Mouse (Mus musculus) liver, embryonic 16.5 days (tissue): Measurements from ENCODE around the gene Naa40. TPM values are rescaled to one million over a fixed set of nuclear protein-coding genes. Genes with fewer than 3 reads are reported as not detected.
A peak's percentile ranks its signal among the peaks of the same experiment; 100 is the strongest.

Experiments
- ATAC-seq: fragments of 200-750 bp; cut with Nextera tagmentation; 2 replicates; pipeline ENCODE4 v1.8.0; 2017; ENCODE audit warnings: low read depth, mild to moderate bottlenecking, moderate number of reproducible peaks, moderate library complexity
- H3K27ac ChIP-seq: fragments of 300-500 bp; sonication (generic); 2 replicates; pipeline ENCODE4 v1.5.1; 2014; ENCODE audit warnings: mild to moderate bottlenecking, low read length
- H3K27me3 ChIP-seq: fragments of 300-500 bp; sonication (generic); 2 replicates; pipeline ENCODE4 v1.6.1; 2014; ENCODE audit warnings: low read depth, low read length, mixed read lengths; ENCODE audit not compliant: control insufficient read depth, insufficient read depth
- H3K36me3 ChIP-seq: fragments of 300-500 bp; sonication (generic); 2 replicates; pipeline ENCODE4 v1.6.1; 2014; ENCODE audit warnings: mild to moderate bottlenecking; ENCODE audit not compliant: control insufficient read depth, insufficient read depth
- H3K4me1 ChIP-seq: fragments of 300-500 bp; sonication (generic); 2 replicates; pipeline ENCODE4 v1.6.1; 2014; ENCODE audit warnings: low read depth, low read length, mixed read lengths; ENCODE audit not compliant: control insufficient read depth
- H3K4me2 ChIP-seq: fragments of 300-500 bp; sonication (generic); 2 replicates; pipeline ENCODE4 v1.6.1; 2014; ENCODE audit warnings: low read depth, low read length, mixed read lengths
- H3K4me3 ChIP-seq: fragments of 300-500 bp; sonication (generic); 2 replicates; pipeline ENCODE4 v1.5.1; 2014; ENCODE audit warnings: low read depth, mild to moderate bottlenecking, low read length
- H3K9ac ChIP-seq: fragments of 300-500 bp; sonication (generic); 2 replicates; pipeline ENCODE4 v1.6.1; 2014; ENCODE audit warnings: low read depth, low read length
- H3K9me3 ChIP-seq: fragments of 300-500 bp; sonication (generic); replicated peaks from 2 replicates; pipeline ENCODE4 v1.6.1; 2016; ENCODE audit warnings: low read length; ENCODE audit not compliant: control insufficient read depth
- WGBS: fragments of 180-500 bp; shearing (Covaris S2); extraction: QIAGEN DNeasy Blood & Tissue Kit; methylation state at CpG from one replicate; pipeline ENCODE4 v1.1.7; 2014; ENCODE audit not compliant: insufficient replicate concordance; 5-methylcytosine and 5-hydroxymethylcytosine counted together
- polyA plus RNA-seq: library from polyadenylated mRNA; unstranded; fragments of >200 nt; fragmentation: Nextera tagmentation; extraction: Ambion mirVana; gene quantifications from 2 replicates; pipeline ENCODE4 v1.2.1, GENCODE M21; 2015

The Naa40 gene
- polyA plus RNA-seq, 1 experiment from 2014 or later, result 22.1 TPM

GRCm38 (mm10) chr19:7240291-7240690 lies 692 bp downstream of the Naa40 start:
- Histone ChIP-seq H3K4me3 (peak overlapping the region; percentile 83), H3K4me2 (peak overlapping the region; percentile 87), H3K27me3 (no peaks in the 10 kb centered on the region), H3K27ac (peak overlapping the region; percentile 86), H3K9me3 (no peaks in the 10 kb centered on the region), H3K9ac (peak overlapping the region; percentile 89), H3K4me1 (peaks cover 15% of the 10 kb centered on the region), H3K36me3 (peaks cover 4% of the 10 kb centered on the region)
- ATAC-seq, result no peak
- WGBS, result under 1% methylated on average over 13 of the region's 13 CpGs

- ATAC-seq, result no peak
- Histone ChIP-seq H3K9ac (peak overlapping the region; percentile 89), H3K27ac (no peak overlapping the region; the same call in 1 of the 2 replicates), H3K9me3 (no peaks in the 10 kb centered on the region), H3K27me3 (no peaks in the 10 kb centered on the region), H3K36me3 (peaks cover 6% of the 10 kb centered on the region), H3K4me3 (peak overlapping the region; percentile 83), H3K4me2 (peak overlapping the region; percentile 87), H3K4me1 (peaks cover 15% of the 10 kb centered on the region)
- 77% methylated on average over 3 of the region's 3 CpGs for WGBS
Observed at GRCm38 (mm10) chr19:7239574-7239973, 1.4 kb downstream of the Naa40 start.

GRCm38 (mm10) chr19:7236742-7237141 lies 4.2 kb downstream of the Naa40 start:
- peaks cover 15% of the 10 kb centered on the region for H3K4me1 ChIP-seq
- H3K4me2 ChIP-seq, result no peak overlapping the region
- no peak overlapping the region for H3K4me3 ChIP-seq
- H3K9me3 ChIP-seq, result no peaks in the 10 kb centered on the region
- WGBS, result 75% methylated on average over 4 of the region's 4 CpGs
- H3K36me3 ChIP-seq, result peaks cover 15% of the 10 kb centered on the region
- H3K27me3 ChIP-seq, result no peaks in the 10 kb centered on the region
- H3K9ac ChIP-seq, result no peak overlapping the region
- H3K27ac ChIP-seq, result no peak overlapping the region
- ATAC-seq, result no peak

GRCm38 (mm10) chr19:7236011-7236410 lies 5.0 kb downstream of the Naa40 start:
- ATAC-seq, result no peak
- Histone ChIP-seq H3K36me3 (peaks cover 19% of the 10 kb centered on the region), H3K9me3 (no peaks in the 10 kb centered on the region)

GRCm38 (mm10) chr19:7235461-7235860 lies 5.5 kb downstream of the Naa40 start:
- Histone ChIP-seq H3K36me3 (peaks cover 19% of the 10 kb centered on the region), H3K27me3 (no peaks in the 10 kb centered on the region), H3K9ac (no peak overlapping the region), H3K4me3 (no peak overlapping the region), H3K9me3 (no peaks in the 10 kb centered on the region), H3K27ac (no peak overlapping the region), H3K4me2 (no peak overlapping the region), H3K4me1 (peaks cover 11% of the 10 kb centered on the region)
- no peak for ATAC-seq
- WGBS, result 77% methylated on average over 9 of the region's 9 CpGs

More at GRCm38 (mm10) chr19:7236011-7236410, 5.0 kb downstream of the Naa40 start:
- Histone ChIP-seq H3K4me1 (peaks cover 11% of the 10 kb centered on the region), H3K27me3 (no peaks in the 10 kb centered on the region), H3K27ac (no peak overlapping the region), H3K9ac (no peak overlapping the region), H3K4me3 (no peak overlapping the region), H3K4me2 (no peak overlapping the region)
- 82% methylated on average over 2 of the region's 2 CpGs for WGBS

GRCm38 (mm10) chr19:7234537-7235221 lies 6.3 kb downstream of the Naa40 start:
- H3K4me3 ChIP-seq, result no peak overlapping the region
- H3K9ac ChIP-seq, result no peak overlapping the region
- H3K4me2 ChIP-seq, result no peak overlapping the region
- no peaks in the 10 kb centered on the region for H3K27me3 ChIP-seq
- 54% methylated on average over 8 of the region's 8 CpGs for WGBS
- H3K27ac ChIP-seq, result no peak overlapping the region
- H3K4me1 ChIP-seq, result peaks cover 6% of the 10 kb centered on the region
- ATAC-seq, result peak; percentile 54
- peaks cover 25% of the 10 kb centered on the region for H3K36me3 ChIP-seq
- no peaks in the 10 kb centered on the region for H3K9me3 ChIP-seq

GRCm38 (mm10) chr19:7226511-7226914 lies 14.5 kb downstream of the Naa40 start:
- ATAC-seq, result 0 out of 2 replicates have a peak, but pooled peaks have one; percentile 26
- H3K4me3 ChIP-seq, result no peak overlapping the region
- H3K27me3 ChIP-seq, result no peaks in the 10 kb centered on the region
- no peaks in the 10 kb centered on the region for H3K9me3 ChIP-seq
- 49% methylated on average over 6 of the region's 6 CpGs for WGBS
- 0 out of 2 replicates have a peak overlapping the region, but pooled peaks have one; percentile 8 for H3K27ac ChIP-seq
- H3K36me3 ChIP-seq, result peaks cover 29% of the 10 kb centered on the region
- no peak overlapping the region for H3K9ac ChIP-seq
- no peak overlapping the region for H3K4me2 ChIP-seq
- no peaks in the 10 kb centered on the region for H3K4me1 ChIP-seq

GRCm38 (mm10) chr19:7225096-7225690 lies 15.8 kb downstream of the Naa40 start:
- no peak for ATAC-seq
- H3K27me3 ChIP-seq, result no peaks in the 10 kb centered on the region
- peaks cover 26% of the 10 kb centered on the region for H3K36me3 ChIP-seq
- no peak overlapping the region for H3K4me3 ChIP-seq
- no peaks in the 10 kb centered on the region for H3K4me1 ChIP-seq
- no peak overlapping the region for H3K27ac ChIP-seq
- no peak overlapping the region for H3K4me2 ChIP-seq
- 79% methylated on average over 9 of the region's 9 CpGs for WGBS
- no peak overlapping the region for H3K9ac ChIP-seq
- no peaks in the 10 kb centered on the region for H3K9me3 ChIP-seq

- no peaks in the 10 kb centered on the region for H3K27me3 ChIP-seq
- peaks cover 16% of the 10 kb centered on the region for H3K36me3 ChIP-seq
- ATAC-seq, result no peak
Observed at GRCm38 (mm10) chr19:7224253-7224652, 16.7 kb downstream of the Naa40 start.

More at GRCm38 (mm10) chr19:7224253-7224652, 16.7 kb downstream of the Naa40 start:
- WGBS, result 78% methylated on average over 3 of the region's 3 CpGs
- Histone ChIP-seq H3K9ac (no peak overlapping the region), H3K27ac (no peak overlapping the region), H3K4me1 (no peaks in the 10 kb centered on the region), H3K4me3 (no peak overlapping the region), H3K4me2 (no peak overlapping the region), H3K9me3 (no peaks in the 10 kb centered on the region)
